Mouse (Mus musculus): ENCODE data around the gene Hsd17b14.
A peak's percentile ranks its signal among the peaks of the same experiment; 100 is the strongest.

Hsd17b14 gene

DNA sequence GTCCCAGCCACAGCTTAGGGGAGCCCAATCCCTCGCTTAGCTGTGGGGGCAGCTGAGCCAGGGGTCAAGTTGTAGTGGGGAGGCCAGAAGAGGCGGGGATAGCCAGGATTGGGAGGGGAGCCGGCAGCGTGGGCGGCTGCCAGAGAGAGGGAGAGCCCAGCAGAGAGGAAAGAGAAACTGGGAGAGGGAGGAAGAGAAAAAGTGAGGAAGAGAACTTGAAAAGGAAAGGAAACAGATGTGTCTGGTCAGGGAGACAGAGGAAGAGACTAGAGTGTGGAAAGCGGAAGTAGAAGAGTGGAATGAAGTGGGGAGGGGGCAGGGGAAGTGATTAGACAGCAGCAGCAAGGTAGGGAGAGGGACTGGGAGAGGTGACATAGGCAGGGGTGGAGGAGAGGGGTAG, 25.2 kb upstream of the Hsd17b14 start:
- DNase-seq, result no peak

GRCm38 (mm10) chr7:45530643-45531042, 24.1 kb upstream of the Hsd17b14 start:
- DNase-seq, result no peak

DNA sequence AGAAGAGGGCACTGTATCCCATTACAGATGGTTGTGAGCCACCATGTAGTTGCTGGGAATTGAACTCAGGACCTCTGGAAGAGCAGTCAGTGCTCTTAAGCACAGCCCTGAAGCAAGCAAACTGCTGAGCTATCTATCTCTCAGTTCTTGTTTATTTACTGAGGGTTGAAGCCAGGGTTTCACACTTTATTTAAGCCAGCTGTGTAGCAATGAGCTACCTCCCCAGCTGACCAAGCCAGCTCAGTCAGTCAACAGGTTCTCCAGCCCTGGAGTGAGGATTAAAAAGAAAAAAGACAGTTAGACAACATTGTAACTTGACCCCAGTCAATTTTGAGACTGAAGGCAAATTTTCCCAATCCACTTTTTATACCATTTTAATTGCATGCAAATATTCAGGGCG, 19.0 kb upstream of the Hsd17b14 start:
- no peak for DNase-seq

DNA sequence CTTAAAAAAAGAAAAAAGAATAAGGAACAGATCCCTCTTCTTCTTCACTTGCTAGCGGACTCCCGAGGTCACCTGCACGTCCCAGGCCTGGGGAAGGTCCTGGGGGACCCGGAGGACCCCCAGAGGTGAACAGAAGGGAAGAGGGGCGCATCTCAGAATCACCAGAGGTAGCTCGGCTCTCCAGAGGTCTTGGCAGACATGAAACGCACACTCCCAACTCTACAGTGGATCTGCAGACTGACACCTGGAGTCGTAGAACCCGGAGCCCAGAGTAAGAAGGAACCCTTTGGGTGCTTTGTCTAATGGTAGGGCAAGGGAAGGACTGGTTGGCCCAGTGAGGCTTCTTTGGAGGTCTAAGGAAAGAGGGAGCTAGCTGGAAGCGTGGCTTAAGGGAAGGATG, 17.1 kb upstream of the Hsd17b14 start:
- DNase-seq, result no peak

- no peak for DNase-seq
Observed at GRCm38 (mm10) chr7:45538163-45539041, 16.3 kb upstream of the Hsd17b14 start.

GRCm38 (mm10) chr7:45539095-45539494, 15.6 kb upstream of the Hsd17b14 start:
- DNase-seq, result no peak

DNA sequence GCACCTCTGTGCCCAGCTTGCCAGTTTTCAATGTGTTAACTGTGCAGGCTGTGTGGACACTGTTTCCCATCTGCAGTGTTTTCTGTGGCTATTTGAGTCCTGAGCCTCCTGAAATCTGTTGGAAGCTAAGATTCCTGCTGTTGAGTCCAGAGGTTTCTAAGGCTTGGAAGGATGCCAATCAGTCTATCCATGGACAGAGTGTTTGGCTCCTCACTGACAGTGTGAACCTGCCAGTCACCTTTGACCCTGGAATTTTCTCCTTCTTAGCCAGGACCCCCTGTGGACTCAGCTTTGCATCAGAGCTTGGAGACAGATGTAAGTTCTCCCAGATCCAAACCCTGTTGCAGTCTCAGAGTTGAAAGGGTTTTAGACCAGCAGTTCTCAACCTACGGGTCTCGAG, 14.5 kb upstream of the Hsd17b14 start:
- DNase-seq, result no peak

- no peak for DNase-seq
Observed at GRCm38 (mm10) chr7:45544525-45544924, 10.2 kb upstream of the Hsd17b14 start.

DNA sequence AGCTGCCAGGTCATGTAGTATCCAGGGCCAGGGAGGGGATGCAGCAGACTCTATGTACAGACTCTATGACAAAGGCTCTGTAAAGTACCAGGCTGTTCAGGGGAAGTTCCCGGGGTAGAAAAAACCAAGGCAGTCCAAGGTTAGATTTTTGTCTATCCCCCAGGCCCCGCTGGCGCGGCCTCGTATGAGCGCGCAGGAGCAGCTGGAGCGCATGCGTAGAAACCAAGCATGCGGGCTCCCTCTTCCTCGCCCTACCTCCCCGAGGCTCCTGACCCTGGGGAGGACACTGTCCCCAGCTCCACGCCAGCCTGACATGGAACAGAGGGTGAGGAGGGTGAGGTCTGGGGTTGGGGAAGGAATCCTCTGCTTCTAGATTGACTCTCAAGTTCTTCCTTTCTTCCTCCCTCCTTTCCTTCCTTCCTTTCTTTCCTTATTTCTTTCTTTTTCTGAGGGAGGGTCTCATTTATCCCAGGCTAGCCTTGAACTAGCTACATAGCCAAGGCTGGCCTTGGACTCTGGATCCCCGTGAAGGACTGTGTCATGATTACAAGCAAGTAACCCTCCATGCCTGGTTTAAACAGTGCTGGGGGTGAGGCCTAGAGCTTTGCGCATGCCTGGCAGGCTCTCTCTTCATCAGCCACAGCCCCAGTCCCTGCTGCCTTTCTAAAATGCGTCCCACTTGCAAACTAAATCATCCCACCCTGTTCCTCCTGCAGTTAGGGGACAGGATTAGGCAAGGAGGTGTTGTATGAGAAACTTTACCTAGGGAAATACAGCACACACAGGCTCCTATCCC, 4.9 kb upstream of the Hsd17b14 start:
- DNase-seq, result no peak

GRCm38 (mm10) chr7:45550821-45551511, 3.7 kb upstream of the Hsd17b14 start:
- DNase-seq, result no peak

- no peak for DNase-seq
Observed at GRCm38 (mm10) chr7:45551512-45551883, 3.2 kb upstream of the Hsd17b14 start.

GRCm38 (mm10) chr7:45553519-45553918, 1.2 kb upstream of the Hsd17b14 start:
- DNase-seq, result no peak

- DNase-seq, result no peak
Observed at GRCm38 (mm10) chr7:45553990-45554389, 703 bp upstream of the Hsd17b14 start.

- DNase-seq, result peak; percentile 64 to 83
Observed at GRCm38 (mm10) chr7:45555787-45556186, 1.1 kb downstream of the Hsd17b14 start.

GRCm38 (mm10) chr7:45558907-45559306, 4.2 kb downstream of the Hsd17b14 start:
- no peak for DNase-seq

DNA sequence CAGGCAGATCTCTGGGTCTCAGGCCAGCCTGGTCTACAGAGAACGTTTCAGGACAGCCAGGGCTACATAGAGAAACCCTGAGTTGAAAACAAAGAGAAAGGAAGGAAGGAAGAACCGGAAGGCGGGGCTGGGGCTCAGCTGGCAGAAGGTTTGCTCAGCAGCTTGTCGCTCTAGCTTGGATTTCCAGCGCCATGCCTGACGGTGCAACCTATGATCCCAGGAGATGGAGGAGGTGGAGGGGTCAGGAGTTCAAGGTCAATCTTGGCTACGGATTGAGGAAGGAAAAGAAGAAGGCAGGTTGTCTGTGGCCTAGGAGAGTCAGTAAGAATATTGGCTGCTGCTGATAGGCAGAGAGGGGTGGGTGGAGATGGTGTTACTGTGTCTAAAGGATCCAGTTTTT, 5.5 kb downstream of the Hsd17b14 start:
- DNase-seq, result no peak

- peak; percentile 56 to 79 for DNase-seq
Observed at GRCm38 (mm10) chr7:45560843-45561623, 6.3 kb downstream of the Hsd17b14 start.

GRCm38 (mm10) chr7:45561624-45562520, 7.2 kb downstream of the Hsd17b14 start:
- DNase-seq, result no peak

GRCm38 (mm10) chr7:45564811-45565210, 10.1 kb downstream of the Hsd17b14 start:
- no peak for DNase-seq

GRCm38 (mm10) chr7:45565446-45565845, 10.8 kb downstream of the Hsd17b14 start:
- DNase-seq, result no peak

DNA sequence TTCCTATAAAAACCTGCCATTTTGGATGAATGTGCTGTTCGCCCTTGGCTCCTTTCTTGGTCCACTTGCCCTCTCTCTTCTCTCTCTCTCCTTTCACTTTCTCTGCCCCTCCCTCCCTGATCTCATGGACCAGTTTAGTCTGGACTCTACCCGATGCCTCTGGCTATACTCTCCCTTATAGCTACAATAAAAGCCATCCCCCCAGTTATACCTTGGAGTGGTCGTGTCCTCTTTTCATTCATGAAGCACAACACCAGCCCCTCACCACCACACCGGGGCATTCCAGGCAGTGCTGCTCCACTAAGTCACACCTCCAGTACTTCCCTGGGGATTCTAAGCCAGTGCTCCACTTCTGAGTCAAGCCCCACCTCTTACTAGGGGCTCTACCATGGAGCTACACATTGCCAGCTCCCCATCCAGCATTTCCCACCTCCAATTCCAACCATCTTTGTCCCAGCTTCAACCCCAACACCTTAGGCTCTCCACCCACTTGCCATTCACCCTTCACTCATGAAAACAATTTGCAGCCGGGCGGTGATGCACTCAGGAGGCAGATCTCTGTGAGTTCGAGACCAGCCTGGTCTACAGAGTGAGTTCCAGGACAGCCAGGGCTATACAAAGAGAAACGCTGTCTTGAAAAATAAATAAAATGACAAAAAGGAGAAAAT, 12.6 kb downstream of the Hsd17b14 start:
- DNase-seq, result no peak
